Mouse (Mus musculus): ENCODE measurements at regions not wholly inside any gene's neighbourhood (a gene's known extent, or its start where the extent isn't known, plus 50 kb on each side); places are given as distances from the start of the nearest gene placed in this dataset.
A peak's percentile ranks its signal among the peaks of the same experiment; 100 is the strongest.

DNA sequence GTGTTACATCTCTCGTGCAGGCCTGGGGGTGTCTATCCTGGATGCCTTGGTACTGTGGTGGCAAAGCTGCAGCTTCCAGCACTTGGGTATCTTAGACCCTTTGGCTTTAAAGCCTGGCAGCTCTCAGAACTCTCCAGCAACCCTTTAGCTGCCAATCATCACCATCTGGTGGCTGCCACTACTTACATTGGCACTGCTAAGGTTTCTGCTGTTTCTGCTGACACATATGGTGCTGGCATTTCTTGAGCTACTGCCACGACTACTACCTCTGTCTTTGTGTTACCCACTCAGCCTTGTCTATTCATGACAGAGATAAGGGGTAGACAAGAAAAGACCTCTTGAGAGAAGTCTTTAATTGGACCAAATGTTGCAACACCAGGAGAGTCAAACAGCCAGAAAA lies 308.4 kb downstream of the Hlx start:
- Histone ChIP-seq H3K9me3 (no peaks in the 10 kb centered on the region), H3K27me3 (no peaks in the 10 kb centered on the region), H3K9ac (no peak overlapping the region), H3K4me2 (replicated peaks) (no peak overlapping the region), H3K4me1 (no peaks in the 10 kb centered on the region), H3K27ac (no peak overlapping the region), H3K36me3 (no peaks in the 10 kb centered on the region), H3K4me3 (no peak overlapping the region)
- no peak for ATAC-seq (ENCODE audit: insufficient number of reproducible peaks, insufficient read depth, low FRiP score, low TSS enrichment)
- WGBS = 82% methylated on average over 2 of the region's 2 CpGs

DNA sequence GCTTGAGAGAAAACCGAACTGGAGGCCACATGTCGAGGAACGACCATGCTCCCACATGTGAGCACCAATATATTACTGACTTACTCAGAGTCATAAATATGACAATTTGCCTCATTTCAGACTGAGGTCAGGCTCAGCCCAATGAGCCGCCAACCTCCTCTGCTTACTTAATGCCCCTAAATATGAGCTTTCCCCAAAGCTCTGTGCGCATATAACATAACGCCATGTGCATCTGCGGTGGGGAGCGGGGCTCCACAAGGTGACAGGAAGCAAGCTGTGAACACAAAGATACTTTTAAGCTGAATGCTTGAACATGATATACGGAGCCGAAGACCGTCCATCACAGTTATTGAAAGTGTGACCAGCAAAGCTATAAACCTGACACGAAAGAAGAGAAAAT lies 319.8 kb downstream of the Hlx start:
- no peak for ATAC-seq (ENCODE audit: insufficient number of reproducible peaks, insufficient read depth, low FRiP score, low TSS enrichment)
- H3K27me3 ChIP-seq = 0 out of 2 replicates have a peak, but pooled peaks cover 1% of the 10 kb centered on the region

DNA sequence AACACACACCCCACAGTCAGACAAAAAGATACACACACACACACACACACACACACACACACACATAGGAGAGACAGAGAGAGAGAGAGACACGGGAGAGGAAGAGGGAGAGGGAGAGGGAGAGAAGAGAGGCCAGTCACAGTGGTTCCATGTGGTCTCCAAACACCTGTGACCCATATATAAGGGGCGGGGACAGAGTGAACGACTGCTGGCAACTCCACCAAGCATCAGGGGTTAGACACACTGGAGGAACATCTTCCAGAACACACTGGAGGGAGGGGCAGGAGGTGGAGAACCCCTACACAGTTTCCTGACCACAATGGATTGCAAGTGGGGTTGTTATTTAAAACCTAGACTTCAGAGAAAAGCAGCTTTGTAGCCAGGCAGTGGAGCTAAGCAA lies 321.4 kb downstream of the Hlx start:
- no peak overlapping the region for H3K9ac ChIP-seq
- H3K27ac ChIP-seq = no peak overlapping the region
- no peaks in the 10 kb centered on the region for H3K36me3 ChIP-seq
- WGBS = 56% methylated on average over 3 of the region's 3 CpGs
- H3K9me3 ChIP-seq = no peaks in the 10 kb centered on the region
- 0 out of 2 replicates have a peak, but pooled peaks cover 4% of the 10 kb centered on the region for H3K4me1 ChIP-seq
- ATAC-seq (ENCODE audit: insufficient number of reproducible peaks, insufficient read depth, low FRiP score, low TSS enrichment) = no peak
- H3K4me2 ChIP-seq (replicated peaks) = no peak overlapping the region
- H3K27me3 ChIP-seq = 0 out of 2 replicates have a peak, but pooled peaks cover 2% of the 10 kb centered on the region
- no peak overlapping the region for H3K4me3 ChIP-seq

More for the DNA sequence above, 319.8 kb downstream of the Hlx start:
- H3K36me3 ChIP-seq = no peaks in the 10 kb centered on the region
- no peak overlapping the region for H3K4me2 ChIP-seq (replicated peaks)
- no peaks in the 10 kb centered on the region for H3K9me3 ChIP-seq
- no peak overlapping the region for H3K9ac ChIP-seq
- WGBS = 80% methylated on average over 12 of the region's 12 CpGs
- 0 out of 2 replicates have a peak, but pooled peaks cover 4% of the 10 kb centered on the region for H3K4me1 ChIP-seq
- H3K4me3 ChIP-seq = no peak overlapping the region
- no peak overlapping the region for H3K27ac ChIP-seq

DNA sequence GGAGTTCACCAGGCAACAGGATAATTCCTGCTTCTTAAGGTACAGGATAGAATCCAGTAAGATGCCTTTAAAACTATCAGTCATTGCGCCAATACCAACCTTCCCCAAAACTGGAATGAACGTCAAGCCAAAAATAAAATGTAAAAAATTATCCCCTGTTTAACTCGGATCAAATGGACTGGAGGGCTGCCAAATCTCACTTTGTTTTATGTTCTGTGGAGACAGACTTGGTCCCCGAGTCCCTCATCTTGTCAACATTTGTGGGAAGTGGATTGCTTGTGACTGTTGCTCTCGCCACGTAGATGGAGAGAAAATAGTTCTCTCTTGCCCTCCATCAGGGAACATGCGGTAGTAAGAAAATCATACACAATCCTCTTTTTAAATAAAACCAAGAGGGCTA lies 322.4 kb downstream of the Hlx start:
- WGBS = 68% methylated on average over 7 of the region's 7 CpGs
- no peak for ATAC-seq (ENCODE audit: insufficient number of reproducible peaks, insufficient read depth, low FRiP score, low TSS enrichment)
- Histone ChIP-seq H3K4me2 (replicated peaks) (no peak overlapping the region), H3K36me3 (no peaks in the 10 kb centered on the region), H3K27ac (no peak overlapping the region), H3K9me3 (no peaks in the 10 kb centered on the region), H3K4me1 (0 out of 2 replicates have a peak, but pooled peaks cover 4% of the 10 kb centered on the region), H3K27me3 (0 out of 2 replicates have a peak, but pooled peaks cover 2% of the 10 kb centered on the region), H3K9ac (no peak overlapping the region), H3K4me3 (no peak overlapping the region)

DNA sequence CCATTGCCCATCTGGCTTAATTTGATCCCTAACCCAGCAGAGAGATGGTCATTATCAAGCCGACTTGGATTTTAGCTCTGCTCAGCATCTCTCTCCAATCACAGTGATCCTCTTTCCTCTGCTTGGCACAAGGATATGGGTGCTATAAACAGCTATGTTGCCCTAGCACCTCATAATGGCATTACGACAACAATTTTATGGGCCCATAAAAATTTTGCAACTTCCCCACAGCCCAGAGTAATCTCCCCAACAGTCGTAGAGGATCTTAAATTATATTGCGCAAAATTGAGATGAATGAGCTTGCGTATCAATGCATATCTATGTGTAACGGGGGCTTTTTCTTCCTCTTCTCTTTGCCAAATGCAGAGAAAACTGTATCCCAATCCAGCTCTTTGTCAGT lies 329.4 kb downstream of the Hlx start:
- no peaks in the 10 kb centered on the region for H3K9me3 ChIP-seq
- ATAC-seq (ENCODE audit: insufficient number of reproducible peaks, insufficient read depth, low FRiP score, low TSS enrichment) = no peak
- no peak overlapping the region for H3K9ac ChIP-seq
- H3K4me3 ChIP-seq = no peak overlapping the region
- no peaks in the 10 kb centered on the region for H3K36me3 ChIP-seq
- H3K27me3 ChIP-seq = 0 out of 2 replicates have a peak, but pooled peaks cover 2% of the 10 kb centered on the region
- no peak overlapping the region for H3K4me2 ChIP-seq (replicated peaks)
- WGBS = 90% methylated on average over 6 of the region's 6 CpGs
- no peak overlapping the region for H3K27ac ChIP-seq
- H3K4me1 ChIP-seq = no peaks in the 10 kb centered on the region

DNA sequence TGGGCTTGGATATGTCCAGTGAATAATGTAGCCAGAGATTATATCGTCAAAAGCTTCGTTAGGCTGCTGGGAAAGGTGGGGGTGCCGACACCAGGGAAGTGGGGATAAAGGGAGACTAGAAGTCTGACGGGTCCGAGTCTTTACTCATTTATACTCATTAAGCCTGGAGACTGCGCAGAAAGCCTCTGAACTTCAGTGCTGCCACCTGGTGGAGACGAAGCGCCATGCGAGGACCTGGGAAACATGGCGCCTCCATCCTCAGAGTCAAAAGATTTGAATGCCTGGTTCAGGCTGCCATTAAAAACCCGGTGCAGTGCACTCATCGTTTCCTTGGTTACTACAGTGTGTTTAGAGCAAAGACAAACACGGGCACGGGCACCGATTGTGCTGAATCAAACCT lies 337.2 kb downstream of the Hlx start:
- Histone ChIP-seq H3K4me1 (no peaks in the 10 kb centered on the region), H3K4me2 (replicated peaks) (no peak overlapping the region), H3K4me3 (no peak overlapping the region), H3K27me3 (no peaks in the 10 kb centered on the region), H3K9ac (no peak overlapping the region), H3K27ac (no peak overlapping the region), H3K36me3 (no peaks in the 10 kb centered on the region), H3K9me3 (no peaks in the 10 kb centered on the region)
- 48% methylated on average over 15 of the region's 15 CpGs for WGBS
- ATAC-seq (ENCODE audit: insufficient number of reproducible peaks, insufficient read depth, low FRiP score, low TSS enrichment) = no peak

DNA sequence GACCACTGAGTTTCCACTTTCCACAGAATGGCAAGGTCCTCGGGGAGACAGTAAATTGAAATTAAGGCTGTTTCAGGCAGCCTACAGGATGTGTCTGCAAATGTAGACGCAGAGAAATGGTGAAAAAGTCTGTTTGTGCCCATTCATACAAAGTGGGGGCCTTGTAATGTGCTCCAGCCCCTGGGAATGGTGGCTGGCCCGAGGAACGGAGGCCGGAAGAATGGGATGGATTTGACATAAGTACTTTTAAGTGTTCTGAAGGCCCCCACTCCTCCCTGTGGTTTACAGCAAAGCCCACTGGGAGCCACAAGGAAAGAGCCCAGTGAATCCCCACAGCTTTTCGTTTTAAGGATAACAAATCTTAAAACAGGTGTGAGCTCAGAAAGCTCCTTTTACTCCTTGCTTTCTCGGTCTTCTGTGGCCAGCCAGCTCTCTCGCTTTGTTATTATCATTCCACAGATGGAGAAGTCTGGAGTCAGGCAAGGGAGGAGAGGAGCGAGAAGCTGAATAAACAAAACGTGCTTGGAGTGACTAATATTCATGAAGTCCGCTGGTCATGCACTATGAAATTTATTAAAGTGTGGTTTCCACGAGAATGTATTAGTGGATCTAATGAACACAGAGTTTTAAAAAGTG lies 337.7 kb downstream of the Hlx start:
- no peaks in the 10 kb centered on the region for H3K27me3 ChIP-seq
- H3K4me1 ChIP-seq = no peaks in the 10 kb centered on the region
- no peaks in the 10 kb centered on the region for H3K36me3 ChIP-seq
- H3K9ac ChIP-seq = no peak overlapping the region
- no peak overlapping the region for H3K4me2 ChIP-seq (replicated peaks)
- no peaks in the 10 kb centered on the region for H3K9me3 ChIP-seq
- ATAC-seq (ENCODE audit: insufficient number of reproducible peaks, insufficient read depth, low FRiP score, low TSS enrichment) = 0 out of 2 replicates have a peak, but pooled peaks have one; percentile 15
- 59% methylated on average over 12 of the region's 12 CpGs for WGBS
- no peak overlapping the region for H3K27ac ChIP-seq
- no peak overlapping the region for H3K4me3 ChIP-seq

DNA sequence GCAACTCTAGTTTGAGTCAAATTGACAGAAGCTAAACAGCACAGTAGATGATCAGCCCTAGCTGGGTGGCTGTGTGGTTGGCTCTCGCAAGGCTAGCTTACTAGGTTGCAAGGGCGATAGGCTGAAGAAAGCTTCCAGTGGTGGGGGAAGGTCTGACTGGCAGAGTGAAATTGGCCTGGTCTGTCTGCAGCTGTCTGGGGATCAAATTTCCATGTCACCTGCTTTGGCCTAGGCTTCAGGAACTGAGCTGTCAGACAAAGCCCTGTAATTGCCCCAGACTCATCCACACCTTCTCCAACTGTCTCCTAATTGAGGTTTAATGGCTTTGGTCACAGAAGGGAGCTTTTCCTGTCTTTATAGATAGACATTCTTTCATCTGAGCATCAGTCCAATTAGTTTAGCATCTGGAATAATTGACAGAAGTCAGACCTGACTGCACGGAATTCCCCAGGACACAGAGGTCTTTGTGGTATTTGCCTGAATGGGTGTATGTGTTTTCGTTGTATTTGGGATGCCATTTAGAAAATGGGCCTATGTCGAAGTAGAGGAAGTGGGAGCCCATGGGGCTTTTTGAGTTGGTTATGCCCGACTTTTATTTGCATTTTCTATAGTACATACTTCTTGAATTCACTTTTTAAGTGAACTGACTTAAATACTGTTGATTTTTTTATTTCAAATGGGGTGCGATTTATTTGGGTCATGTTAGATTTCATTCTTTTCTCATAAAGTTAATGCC lies 348.2 kb downstream of the Hlx start:
- H3K27me3 ChIP-seq = no peaks in the 10 kb centered on the region
- H3K36me3 ChIP-seq = no peaks in the 10 kb centered on the region
- no peak overlapping the region for H3K27ac ChIP-seq
- no peak overlapping the region for H3K9ac ChIP-seq
- no peaks in the 10 kb centered on the region for H3K9me3 ChIP-seq
- no peaks in the 10 kb centered on the region for H3K4me1 ChIP-seq
- WGBS = 37% methylated on average over 7 of the region's 7 CpGs
- H3K4me2 ChIP-seq (replicated peaks) = no peak overlapping the region
- ATAC-seq (ENCODE audit: insufficient number of reproducible peaks, insufficient read depth, low FRiP score, low TSS enrichment) = no peak
- no peak overlapping the region for H3K4me3 ChIP-seq

DNA sequence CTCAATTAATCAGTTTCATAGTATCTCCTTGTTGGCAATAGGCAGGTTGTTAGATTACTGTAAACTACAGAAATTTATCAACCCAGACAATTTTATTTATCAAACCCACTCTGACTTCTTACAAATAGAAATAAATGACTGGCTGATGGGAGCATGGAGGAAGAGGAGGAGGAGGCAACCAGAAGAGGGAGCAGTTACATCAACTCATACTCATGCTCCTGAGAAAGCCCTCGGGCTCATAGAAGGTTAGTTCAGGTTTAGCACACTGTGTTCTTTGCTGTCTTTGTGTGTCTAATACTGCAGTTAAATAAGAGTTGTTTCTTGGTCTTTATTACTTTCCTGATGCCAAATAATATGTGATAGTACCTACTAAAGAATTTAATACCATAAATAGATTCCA lies 344.6 kb upstream of the 1700056E22Rik start:
- Histone ChIP-seq H3K4me1 (no peaks in the 10 kb centered on the region), H3K27me3 (no peaks in the 10 kb centered on the region), H3K4me2 (replicated peaks) (no peak overlapping the region), H3K27ac (no peak overlapping the region), H3K4me3 (no peak overlapping the region), H3K9me3 (no peaks in the 10 kb centered on the region), H3K36me3 (no peaks in the 10 kb centered on the region), H3K9ac (no peak overlapping the region)
- 79% methylated on average over 1 of the region's 1 CpGs for WGBS
- ATAC-seq (ENCODE audit: insufficient number of reproducible peaks, insufficient read depth, low FRiP score, low TSS enrichment) = no peak

DNA sequence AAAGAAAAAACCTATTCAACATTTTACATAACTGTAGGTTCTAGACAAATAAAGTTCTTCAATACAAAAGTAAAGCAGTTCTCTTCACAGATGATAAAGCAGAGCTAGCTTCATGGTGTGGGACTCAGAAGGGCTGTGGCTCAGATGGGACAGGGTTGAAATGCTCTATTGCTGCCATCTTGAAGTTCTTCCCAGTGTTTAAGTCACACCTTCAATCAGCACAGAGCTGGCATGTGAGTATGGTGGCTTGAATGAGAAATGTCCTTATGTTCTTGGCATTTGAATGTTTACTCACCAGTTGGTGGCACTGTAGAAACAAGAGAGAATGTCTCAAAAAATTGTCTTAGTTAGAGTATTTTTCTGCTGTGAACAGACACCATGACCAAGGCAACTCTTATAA lies 330.9 kb upstream of the 1700056E22Rik start:
- H3K4me1 ChIP-seq = no peaks in the 10 kb centered on the region
- H3K9me3 ChIP-seq = 0 out of 2 replicates have a peak, but pooled peaks cover 3% of the 10 kb centered on the region
- H3K4me3 ChIP-seq = no peak overlapping the region
- no peak overlapping the region for H3K4me2 ChIP-seq (replicated peaks)
- no peak for ATAC-seq (ENCODE audit: insufficient number of reproducible peaks, insufficient read depth, low FRiP score, low TSS enrichment)
- no peaks in the 10 kb centered on the region for H3K36me3 ChIP-seq
- no peak overlapping the region for H3K27ac ChIP-seq
- no peaks in the 10 kb centered on the region for H3K27me3 ChIP-seq
- no peak overlapping the region for H3K9ac ChIP-seq

DNA sequence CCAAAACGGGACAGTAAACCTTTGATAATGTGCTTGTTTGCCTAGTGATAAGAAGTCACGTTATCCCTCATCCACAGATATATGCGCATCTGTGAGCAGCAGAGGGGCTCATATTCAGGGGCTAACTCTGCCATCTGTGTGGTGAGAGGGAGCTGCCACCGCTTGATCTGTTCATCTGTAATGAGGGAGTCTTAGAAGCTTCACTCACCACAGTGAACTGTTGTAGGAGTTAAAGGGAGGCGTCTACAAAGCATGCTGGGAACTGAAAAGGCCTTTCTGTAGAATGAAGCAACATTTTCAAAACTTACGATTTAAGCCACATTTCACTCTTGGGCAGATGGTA lies 324.1 kb upstream of the 1700056E22Rik start:
- Histone ChIP-seq H3K9ac (no peak overlapping the region), H3K4me3 (no peak overlapping the region), H3K9me3 (no peaks in the 10 kb centered on the region), H3K4me2 (replicated peaks) (no peak overlapping the region), H3K4me1 (no peaks in the 10 kb centered on the region; the same call in 1 of the 2 replicates), H3K36me3 (no peaks in the 10 kb centered on the region), H3K27me3 (no peaks in the 10 kb centered on the region), H3K27ac (no peak overlapping the region)
- WGBS = 79% methylated on average over 6 of the region's 6 CpGs
- ATAC-seq (ENCODE audit: insufficient number of reproducible peaks, insufficient read depth, low FRiP score, low TSS enrichment) = no peak

DNA sequence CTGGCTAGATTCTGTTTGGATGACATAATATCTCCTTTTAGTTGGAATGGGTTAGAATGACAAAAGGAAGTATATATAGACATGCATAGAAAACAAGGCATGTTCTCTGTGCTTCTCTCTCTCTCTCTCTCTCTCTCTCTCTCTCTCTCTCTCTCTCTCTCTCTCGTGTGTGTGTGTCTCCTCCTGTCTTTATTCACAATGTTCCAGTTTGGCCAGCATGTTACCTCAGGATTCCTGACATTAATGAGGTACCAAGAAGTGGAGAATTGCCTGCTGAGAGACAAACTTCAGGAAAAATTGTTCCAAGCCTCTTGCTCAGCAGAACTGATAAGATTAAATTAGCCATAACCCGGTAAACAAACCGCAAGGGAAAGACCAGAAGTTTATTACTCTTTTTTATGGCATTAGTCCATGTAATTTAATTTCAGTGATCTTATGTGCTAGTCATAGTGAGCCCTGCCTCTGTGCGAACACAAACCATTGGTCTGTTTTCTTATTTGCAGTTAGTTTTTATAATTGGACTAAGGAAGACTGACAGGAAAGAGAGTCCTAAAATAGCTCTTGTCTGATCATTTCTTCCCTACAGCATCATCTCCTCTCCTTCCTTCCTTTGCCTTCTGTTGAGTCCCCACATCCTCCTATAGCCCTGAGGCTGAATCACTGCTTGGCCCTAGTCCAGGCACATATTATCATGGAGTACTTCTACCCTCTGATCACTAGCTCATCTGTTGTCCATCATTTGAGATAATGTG lies 323.5 kb upstream of the 1700056E22Rik start:
- Histone ChIP-seq H3K4me1 (no peaks in the 10 kb centered on the region; the same call in 1 of the 2 replicates), H3K27me3 (no peaks in the 10 kb centered on the region), H3K36me3 (no peaks in the 10 kb centered on the region), H3K27ac (no peak overlapping the region), H3K4me2 (replicated peaks) (no peak overlapping the region), H3K9ac (no peak overlapping the region), H3K9me3 (no peaks in the 10 kb centered on the region), H3K4me3 (no peak overlapping the region)
- ATAC-seq (ENCODE audit: insufficient number of reproducible peaks, insufficient read depth, low FRiP score, low TSS enrichment) = no peak
- WGBS = 62% methylated on average over 4 of the region's 4 CpGs
